Mouse (Mus musculus) lung, embryonic 15.5 days (tissue): ENCODE measurements around the gene Cacng5. TPM values are rescaled to one million over a fixed set of nuclear protein-coding genes. Genes with fewer than 3 reads are reported as not detected.

Experiments
- polyA plus RNA-seq: library from polyadenylated mRNA; unstranded; fragments of >200 nt; fragmentation: Nextera tagmentation; extraction: Ambion mirVana; gene quantifications from 2 replicates; pipeline ENCODE4 v1.2.1, GENCODE M21; 2015

Gene Cacng5
- polyA plus RNA-seq, 1 experiment from 2014 or later, result 0.20 TPM

Other genes with a start within 250 kb of the Cacng5 start
- gene Cacng1, start 198.5 kb downstream of the Cacng5 start, polyA plus RNA-seq, result 0.43 TPM in 1 of 2 replicates, not detected in the other
- gene Cacng4, start 120.5 kb downstream of the Cacng5 start, polyA plus RNA-seq, result 1.2 and 2.1 TPM in 2 replicates